Mouse (Mus musculus) splenic B cell, adult 2 months (primary cell): Measurements from ENCODE around the gene Lyar.

Experiments used
- DNase-seq: peaks from one replicate; pipeline ENCODE4 v3.0.0-alpha.2; 2011; ENCODE audit warnings: low read depth, low spot score
- H3K27me3 ChIP-seq: 2 replicates; pipeline ENCODE4 v1.6.1; 2012; ENCODE audit warnings: mild to moderate bottlenecking, low read length, moderate library complexity, mixed read lengths; ENCODE audit not compliant: control insufficient read depth, poor library complexity, insufficient read depth, severe bottlenecking
- H3K36me3 ChIP-seq: 2 replicates; pipeline ENCODE4 v1.6.1; 2012; ENCODE audit warnings: mild to moderate bottlenecking, low read length, moderate library complexity, mixed read lengths; ENCODE audit not compliant: control insufficient read depth, poor library complexity, insufficient read depth, severe bottlenecking

Gene Lyar

GRCm38 (mm10) chr5:38273831-38274230 lies 53.6 kb downstream of the Lyar start:
- no peaks in the 10 kb centered on the region for H3K36me3 ChIP-seq
- H3K27me3 ChIP-seq, result no peaks in the 10 kb centered on the region
- no peak for DNase-seq

GRCm38 (mm10) chr5:38275771-38276170 lies 55.5 kb downstream of the Lyar start, which contains the start of gene Otop1:
Gene Otop1 (plus strand): TSS chr5:38275972.
- H3K36me3 ChIP-seq, result no peaks in the 10 kb centered on the region
- DNase-seq, result no peak
- no peaks in the 10 kb centered on the region for H3K27me3 ChIP-seq

- H3K27me3 ChIP-seq, result no peaks in the 10 kb centered on the region
- no peak for DNase-seq
Measured at GRCm38 (mm10) chr5:38276451-38276850, 56.2 kb downstream of the Lyar start.

GRCm38 (mm10) chr5:38277098-38277866 lies 57.0 kb downstream of the Lyar start:
- DNase-seq, result no peak
- Histone ChIP-seq H3K27me3 (no peaks in the 10 kb centered on the region), H3K36me3 (no peaks in the 10 kb centered on the region)

More at GRCm38 (mm10) chr5:38276451-38276850, 56.2 kb downstream of the Lyar start:
- H3K36me3 ChIP-seq, result no peaks in the 10 kb centered on the region

GRCm38 (mm10) chr5:38277936-38278600 lies 57.8 kb downstream of the Lyar start:
- H3K27me3 ChIP-seq, result no peaks in the 10 kb centered on the region
- H3K36me3 ChIP-seq, result no peaks in the 10 kb centered on the region
- no peak for DNase-seq

GRCm38 (mm10) chr5:38280075-38280474 lies 59.8 kb downstream of the Lyar start:
- DNase-seq, result no peak
- Histone ChIP-seq H3K27me3 (no peaks in the 10 kb centered on the region), H3K36me3 (no peaks in the 10 kb centered on the region)
